In genomic region chr12:74264846-74265245, GRCm38 (mm10) we compare ENCODE assay signal across 25 mouse cellular contexts. TPM values are rescaled to one million over a fixed set of nuclear protein-coding genes. Genes with fewer than 3 reads are reported as not detected.
A peak's percentile ranks its signal among the peaks of the same experiment; 100 is the strongest.
DNase-seq lines count a peak whose midpoint lies in the region; ATAC-seq and TF ChIP-seq lines count a peak whose summit lies in the region.
"Had no signal": no experiment of that assay in that cellular context is flagged by ENCODE, and none has a peak within 500 bp of the region (broad histone marks: within the 10 kb centered on the region; RNA-seq: fewer than 3 reads in every experiment).

No protein-coding gene starts in this region.

- no peak for TF ChIP-seq POLR2A in brain, embryonic 14.5 days (IDR thresholded peaks at IDR 0.05; ENCODE audit: borderline replicate concordance, extremely low read depth, insufficient read depth, insufficient read length, poor library complexity, severe bottlenecking)

- 0 out of 2 replicates have a peak, but pooled peaks have one; percentile 44 for ATAC-seq in forebrain, embryonic 13.5 days
- no peak for ATAC-seq in forebrain, postnatal 0 days
- 0 out of 2 replicates have a peak, but pooled peaks have one; percentile 53 for ATAC-seq in hindbrain, postnatal 0 days
- ATAC-seq in CD4-positive, CD25-positive, alpha-beta regulatory T cell, adult 4 months: no peak
- ATAC-seq: intestine, embryonic 16.5 days had no signal

- no peaks in the 10 kb centered on the region for H3K27me3 ChIP-seq in forebrain, embryonic 13.5 days
- no peaks in the 10 kb centered on the region for H3K27me3 ChIP-seq in forebrain, postnatal 0 days (ENCODE audit: insufficient read depth, low read length)
- no peaks in the 10 kb centered on the region for H3K27me3 ChIP-seq in hindbrain, postnatal 0 days (ENCODE audit: insufficient read depth, low read length)
- H3K27me3 ChIP-seq in hindbrain, embryonic 10.5 days (ENCODE audit: insufficient read depth, poor library complexity, severe bottlenecking): no peaks in the 10 kb centered on the region
- H3K27me3 ChIP-seq: embryonic facial prominence, embryonic 12.5 days; heart, embryonic 15.5 days; kidney, embryonic 15.5 days had no signal

- peaks cover 31% of the 10 kb centered on the region for H3K4me1 ChIP-seq in forebrain, embryonic 13.5 days
- H3K4me1 ChIP-seq in forebrain, postnatal 0 days (ENCODE audit: insufficient read depth): peaks cover 16% of the 10 kb centered on the region
- H3K4me1 ChIP-seq in hindbrain, postnatal 0 days (ENCODE audit: insufficient read depth, low read length): no peaks in the 10 kb centered on the region
- 0 out of 2 replicates have a peak, but pooled peaks cover 2% of the 10 kb centered on the region for H3K4me1 ChIP-seq in hindbrain, embryonic 10.5 days (replicated peaks)
- H3K4me1 ChIP-seq: embryonic facial prominence, embryonic 12.5 days; heart, embryonic 15.5 days; kidney, embryonic 15.5 days had no signal

- peak overlapping the region; percentile 25; the same call in 1 of the 2 replicates for H3K27ac ChIP-seq in forebrain, embryonic 13.5 days
- no peak overlapping the region for H3K27ac ChIP-seq in forebrain, postnatal 0 days (ENCODE audit: low read depth, low read length)
- no peak overlapping the region for H3K27ac ChIP-seq in hindbrain, postnatal 0 days
- H3K27ac ChIP-seq in hindbrain, embryonic 10.5 days: no peak overlapping the region
- H3K27ac ChIP-seq: embryonic facial prominence, embryonic 12.5 days; heart, adult 2 months; heart, embryonic 15.5 days; kidney, embryonic 15.5 days had no signal

- 49% methylated on average over 3 of the region's 3 CpGs for WGBS in forebrain, embryonic 13.5 days
- WGBS in forebrain, postnatal 0 days: 34% methylated on average over 3 of the region's 3 CpGs
- WGBS in hindbrain, postnatal 0 days: 45% methylated on average over 3 of the region's 3 CpGs
- 55% methylated on average over 3 of the region's 3 CpGs for WGBS in hindbrain, embryonic 10.5 days

- no peak overlapping the region for H3K4me2 ChIP-seq in forebrain, embryonic 13.5 days
- no peak overlapping the region for H3K4me2 ChIP-seq in forebrain, postnatal 0 days (ENCODE audit: low read depth)
- no peak overlapping the region for H3K4me2 ChIP-seq in hindbrain, postnatal 0 days (ENCODE audit: low read depth, low read length)
- H3K4me2 ChIP-seq: embryonic facial prominence, embryonic 12.5 days; heart, embryonic 11.5 days; heart, embryonic 15.5 days; kidney, embryonic 15.5 days had no signal

- DNase-seq in forebrain, postnatal 0 days: no peak
- DNase-seq in hindbrain, postnatal 0 days (ENCODE audit: low spot score): peak; percentile 31
- no peak for DNase-seq in hindbrain, embryonic 10.5 days (ENCODE audit: low spot score)
- peak; percentile 41 for DNase-seq in brain, adult 2 months (ENCODE audit: low read depth, low spot score)
- peak; percentile 66 for DNase-seq in brain, embryonic 14.5 days (ENCODE audit: low read depth)
- DNase-seq: adrenal gland, adult 8-10 months; adrenal gland, postnatal 36 days; cerebellum, adult 11-12 months; cerebellum, adult 9-10 months; cerebellum, postnatal 25 days; heart, adult 2 months; heart, postnatal 14 days; kidney, adult 2 months had no signal

- H3K36me3 ChIP-seq in forebrain, embryonic 13.5 days (ENCODE audit: poor library complexity, severe bottlenecking): no peaks in the 10 kb centered on the region
- peaks cover 3% of the 10 kb centered on the region; the same call in 1 of the 2 replicates for H3K36me3 ChIP-seq in forebrain, postnatal 0 days (ENCODE audit: insufficient read depth)
- H3K36me3 ChIP-seq in hindbrain, postnatal 0 days (ENCODE audit: insufficient read depth, low read length): no peaks in the 10 kb centered on the region
- H3K36me3 ChIP-seq in hindbrain, embryonic 10.5 days: no peaks in the 10 kb centered on the region
- H3K36me3 ChIP-seq: embryonic facial prominence, embryonic 12.5 days; G1E; heart, embryonic 15.5 days; kidney, embryonic 15.5 days had no signal

- TF ChIP-seq CTCF in forebrain, postnatal 0 days (IDR thresholded peaks at IDR 0.05; ENCODE audit: low read depth): no peak
- no peak for TF ChIP-seq CTCF in hindbrain, postnatal 0 days (IDR thresholded peaks at IDR 0.05; ENCODE audit: low read depth)
- TF ChIP-seq CTCF in brain, embryonic 14.5 days (IDR thresholded peaks at IDR 0.05; ENCODE audit: borderline replicate concordance, extremely low read depth, insufficient read depth, insufficient read length): no peak

- no peak overlapping the region for H3K4me3 ChIP-seq in forebrain, embryonic 13.5 days
- no peak overlapping the region for H3K4me3 ChIP-seq in forebrain, postnatal 0 days (ENCODE audit: low read depth, low read length)
- no peak overlapping the region for H3K4me3 ChIP-seq in hindbrain, postnatal 0 days (ENCODE audit: low read length)
- H3K4me3 ChIP-seq in hindbrain, embryonic 10.5 days: no peak overlapping the region
- H3K4me3 ChIP-seq: embryonic facial prominence, embryonic 12.5 days; heart, adult 2 months; heart, embryonic 15.5 days; kidney, embryonic 15.5 days had no signal

- H3K9ac ChIP-seq in forebrain, embryonic 13.5 days: no peak overlapping the region
- no peak overlapping the region for H3K9ac ChIP-seq in forebrain, postnatal 0 days
- no peak overlapping the region for H3K9ac ChIP-seq in hindbrain, postnatal 0 days (replicated peaks; ENCODE audit: low read length)
- H3K9ac ChIP-seq: embryonic facial prominence, embryonic 12.5 days; heart, embryonic 15.5 days; kidney, embryonic 15.5 days had no signal

- H3K9me3 ChIP-seq in forebrain, embryonic 13.5 days (replicated peaks): no peaks in the 10 kb centered on the region
- no peaks in the 10 kb centered on the region for H3K9me3 ChIP-seq in forebrain, postnatal 0 days (ENCODE audit: low read length)
- no peaks in the 10 kb centered on the region for H3K9me3 ChIP-seq in hindbrain, postnatal 0 days (ENCODE audit: low read length)
- H3K9me3 ChIP-seq in hindbrain, embryonic 10.5 days: no peaks in the 10 kb centered on the region
- H3K9me3 ChIP-seq: embryonic facial prominence, embryonic 12.5 days; heart, embryonic 15.5 days; kidney, embryonic 15.5 days had no signal

RNA-seq across cellular contexts. Expression of gene Gm11042, which starts 51.3 kb away (rescaled TPM):
- polyA plus RNA-seq in forebrain, embryonic 13.5 days (2015; fragmentation: Nextera tagmentation; extraction: Ambion mirVana): not detected in 2 replicates
- not detected in 2 replicates for total RNA-seq in forebrain, postnatal 0 days (2014; rRNA removed)
- polyA plus RNA-seq in forebrain, postnatal 0 days (2015; fragmentation: Nextera tagmentation; extraction: Ambion mirVana): not detected in 2 replicates
- not detected in 2 replicates for total RNA-seq in hindbrain, postnatal 0 days (2014; rRNA removed)
- polyA plus RNA-seq in hindbrain, postnatal 0 days (2015; fragmentation: Nextera tagmentation; extraction: Ambion mirVana): not detected in 2 replicates
- polyA plus RNA-seq in hindbrain, embryonic 10.5 days (2016; fragmentation: Nextera tagmentation; extraction: Ambion mirVana): not detected in 2 replicates
- polyA plus RNA-seq in brain, embryonic 14.5 days (2012; rRNA removed): not detected in 2 replicates
- not detected for polyA plus RNA-seq in CD4-positive, CD25-positive, alpha-beta regulatory T cell, adult 4 months (2017; shearing (Covaris generic))
- total RNA-seq: adrenal gland, adult 8-10 months; adrenal gland, postnatal 36 days; G1E; gastrocnemius, adult 8-10 months; gastrocnemius, postnatal 4 days; heart, adult 2 months; heart, postnatal 14 days had no signal
- polyA plus RNA-seq: cortical plate, adult 2 months; embryonic facial prominence, embryonic 12.5 days; G1E; heart, adult 2 months; heart, embryonic 11.5 days; heart, embryonic 15.5 days; hindbrain, embryonic 11.5 days; intestine, embryonic 16.5 days; kidney, adult 2 months; kidney, embryonic 15.5 days had no signal

Comparison
In these comparisons a context has a peak if more than half of its experiments do, and no peak if none do; other contexts are left out.
1. ATAC-seq: peak in forebrain, embryonic 13.5 days (single experiment) and hindbrain, postnatal 0 days (single experiment); none in forebrain, postnatal 0 days (single experiment) and CD4-positive, CD25-positive, alpha-beta regulatory T cell, adult 4 months (single experiment).
2. DNase-seq: peak in hindbrain, postnatal 0 days (single experiment), brain, adult 2 months (single experiment) and brain, embryonic 14.5 days (single experiment); none in forebrain, postnatal 0 days (single experiment) and hindbrain, embryonic 10.5 days (single experiment).